Mouse (Mus musculus) cerebellum, postnatal 36 days (tissue): ENCODE results near the gene Crk.

ENCODE experiments used
- DNase-seq, 2 experiments: peaks; one replicate each; pipeline ENCODE4 v3.0.0; 2021 to 2022; ENCODE audit warnings: mixed read lengths in 2 of 2

The Crk gene

GRCm38 (mm10) chr11:75655621-75656545 lies 23.2 kb upstream of the Crk start:
- peak; percentile 63 to 64 for DNase-seq

GRCm38 (mm10) chr11:75656621-75657590 lies 22.2 kb upstream of the Crk start:
- DNase-seq: no peak

GRCm38 (mm10) chr11:75657841-75658240 lies 21.2 kb upstream of the Crk start:
- DNase-seq: no peak

DNA sequence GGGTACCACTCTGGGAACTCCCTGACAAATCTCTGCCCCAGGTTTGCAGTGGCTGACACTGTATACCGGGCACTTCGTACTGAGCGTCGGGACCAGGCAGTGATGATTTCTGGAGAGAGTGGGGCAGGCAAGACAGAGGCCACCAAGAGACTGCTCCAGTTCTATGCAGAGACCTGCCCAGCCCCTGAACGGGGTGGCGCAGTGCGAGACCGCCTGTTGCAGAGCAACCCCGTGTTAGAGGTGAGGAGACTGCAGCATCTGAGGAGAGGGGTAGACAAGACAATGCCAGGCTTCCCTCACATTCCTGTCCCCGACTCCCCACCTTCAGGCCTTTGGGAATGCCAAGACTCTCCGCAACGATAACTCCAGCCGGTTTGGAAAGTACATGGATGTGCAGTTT lies 20.7 kb upstream of the Crk start:
- DNase-seq: no peak

- DNase-seq: peak in 1 of 2 experiments; percentile 13
Observed at GRCm38 (mm10) chr11:75658996-75659750, 19.9 kb upstream of the Crk start.

GRCm38 (mm10) chr11:75660081-75660590 lies 18.9 kb upstream of the Crk start:
- DNase-seq: no peak

- DNase-seq: no peak
Observed at GRCm38 (mm10) chr11:75660941-75661800, 17.9 kb upstream of the Crk start.

GRCm38 (mm10) chr11:75662131-75662530 lies 16.9 kb upstream of the Crk start:
- no peak for DNase-seq

- DNase-seq: no peak
Observed at GRCm38 (mm10) chr11:75666296-75666695, 12.8 kb upstream of the Crk start.

GRCm38 (mm10) chr11:75668621-75669020 lies 10.4 kb upstream of the Crk start:
- no peak for DNase-seq

GRCm38 (mm10) chr11:75669176-75669852 lies 9.7 kb upstream of the Crk start:
- DNase-seq: no peak

GRCm38 (mm10) chr11:75669853-75670200 lies 9.2 kb upstream of the Crk start:
- no peak for DNase-seq

DNA sequence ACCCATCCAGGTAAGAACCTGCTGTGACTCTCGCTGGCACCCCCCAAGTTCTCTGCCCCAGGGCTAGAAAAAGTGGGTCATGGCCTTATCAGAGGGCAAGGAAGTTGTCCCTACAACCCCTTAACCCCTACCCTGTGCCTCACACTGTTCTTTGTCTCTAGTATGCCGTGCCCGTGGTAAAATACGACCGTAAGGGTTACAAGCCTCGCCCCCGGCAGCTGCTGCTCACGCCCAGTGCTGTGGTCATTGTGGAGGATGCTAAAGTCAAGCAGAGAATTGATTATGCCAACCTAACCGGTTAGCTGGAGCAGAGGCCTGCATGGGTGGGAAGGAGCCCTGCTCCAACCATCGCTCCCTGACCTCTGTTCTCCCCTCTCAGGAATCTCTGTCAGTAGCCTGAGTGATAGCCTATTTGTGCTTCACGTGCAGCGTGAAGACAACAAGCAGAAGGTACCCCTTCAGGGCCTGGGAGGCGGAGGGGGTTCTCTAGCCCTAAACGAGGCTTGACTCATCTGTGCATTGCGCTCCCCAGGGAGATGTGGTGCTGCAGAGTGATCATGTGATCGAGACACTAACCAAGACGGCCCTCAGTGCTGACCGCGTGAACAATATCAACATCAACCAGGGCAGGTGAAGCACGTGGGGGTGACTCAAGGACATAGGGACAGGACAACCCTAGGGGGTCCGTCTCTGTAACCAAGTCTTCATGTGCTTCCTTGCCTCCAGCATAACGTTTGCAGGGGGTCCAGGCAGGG lies 7.5 kb upstream of the Crk start:
- no peak for DNase-seq

GRCm38 (mm10) chr11:75673411-75673810 lies 5.6 kb upstream of the Crk start:
- no peak for DNase-seq

- no peak for DNase-seq
Observed at GRCm38 (mm10) chr11:75674875-75675274, 4.2 kb upstream of the Crk start.

DNA sequence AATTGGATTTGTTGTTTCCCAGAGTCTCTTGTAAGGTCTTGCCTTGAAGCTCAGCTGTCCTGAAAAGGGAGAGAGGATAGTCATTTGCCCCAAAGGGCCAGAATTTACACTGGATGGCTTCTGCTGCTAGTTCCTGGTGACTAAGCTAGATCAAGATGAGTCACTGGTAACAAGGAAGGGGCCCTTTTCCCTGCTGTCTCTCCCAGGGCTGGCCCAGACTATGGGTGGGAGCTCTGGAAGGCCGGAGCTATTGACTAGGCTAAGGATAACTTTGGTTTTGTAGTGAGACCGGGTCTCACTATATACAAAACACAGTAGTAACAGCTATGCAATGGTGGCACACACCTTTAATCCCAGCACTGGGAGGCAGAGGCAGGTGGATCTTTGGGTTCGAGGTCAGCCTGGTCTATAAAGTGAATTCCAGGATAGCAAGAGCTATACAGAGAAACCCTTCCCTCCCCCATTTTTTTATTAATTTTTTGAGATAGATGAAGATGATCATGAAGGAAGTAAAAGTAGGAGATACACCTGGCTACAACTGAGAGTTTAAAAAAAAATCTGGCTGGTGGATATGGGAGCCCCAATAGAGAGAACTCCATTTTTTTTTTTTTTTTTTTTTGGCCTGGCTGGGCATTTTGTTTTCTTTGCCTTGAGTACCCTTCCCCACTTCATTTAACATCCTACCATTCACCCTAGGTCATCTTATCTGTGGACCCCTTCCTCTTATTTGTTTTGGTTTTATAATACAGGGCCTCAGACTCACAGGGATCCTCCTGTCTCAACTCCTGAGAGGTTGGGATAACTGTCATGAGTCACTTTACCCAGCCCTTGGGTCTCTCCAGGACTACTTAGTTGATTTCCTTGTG lies 945 bp upstream of the Crk start:
- DNase-seq: no peak

GRCm38 (mm10) chr11:75679439-75680171 lies 546 bp downstream of the Crk start:
- DNase-seq: no peak

DNA sequence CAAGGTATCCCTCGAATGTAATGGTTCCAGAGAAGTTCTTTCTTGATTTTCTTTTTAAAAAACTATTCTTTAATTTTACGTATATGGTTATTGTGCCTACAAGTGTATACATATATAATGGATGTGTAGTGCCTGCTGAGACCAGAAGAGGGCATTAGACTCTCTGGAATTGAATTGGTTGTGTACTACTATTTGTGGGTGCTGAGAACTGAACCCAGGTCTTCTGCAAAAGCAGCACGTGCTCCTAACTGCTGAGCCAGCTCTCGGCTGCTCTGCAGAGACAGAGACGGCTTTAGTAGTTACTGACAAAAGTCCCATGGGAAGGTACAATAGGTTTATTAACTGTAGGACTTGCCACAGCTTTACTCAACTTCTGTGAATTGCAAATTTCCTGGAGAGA lies 5.4 kb downstream of the Crk start:
- no peak for DNase-seq
